Mouse (Mus musculus): Measurements from ENCODE around the gene Ube2e3. TPM values are rescaled to one million over a fixed set of nuclear protein-coding genes. Genes with fewer than 3 reads are reported as not detected.

Gene Ube2e3
- polyA plus RNA-seq, 1 experiment from 2014 or later = 271 TPM

DNA sequence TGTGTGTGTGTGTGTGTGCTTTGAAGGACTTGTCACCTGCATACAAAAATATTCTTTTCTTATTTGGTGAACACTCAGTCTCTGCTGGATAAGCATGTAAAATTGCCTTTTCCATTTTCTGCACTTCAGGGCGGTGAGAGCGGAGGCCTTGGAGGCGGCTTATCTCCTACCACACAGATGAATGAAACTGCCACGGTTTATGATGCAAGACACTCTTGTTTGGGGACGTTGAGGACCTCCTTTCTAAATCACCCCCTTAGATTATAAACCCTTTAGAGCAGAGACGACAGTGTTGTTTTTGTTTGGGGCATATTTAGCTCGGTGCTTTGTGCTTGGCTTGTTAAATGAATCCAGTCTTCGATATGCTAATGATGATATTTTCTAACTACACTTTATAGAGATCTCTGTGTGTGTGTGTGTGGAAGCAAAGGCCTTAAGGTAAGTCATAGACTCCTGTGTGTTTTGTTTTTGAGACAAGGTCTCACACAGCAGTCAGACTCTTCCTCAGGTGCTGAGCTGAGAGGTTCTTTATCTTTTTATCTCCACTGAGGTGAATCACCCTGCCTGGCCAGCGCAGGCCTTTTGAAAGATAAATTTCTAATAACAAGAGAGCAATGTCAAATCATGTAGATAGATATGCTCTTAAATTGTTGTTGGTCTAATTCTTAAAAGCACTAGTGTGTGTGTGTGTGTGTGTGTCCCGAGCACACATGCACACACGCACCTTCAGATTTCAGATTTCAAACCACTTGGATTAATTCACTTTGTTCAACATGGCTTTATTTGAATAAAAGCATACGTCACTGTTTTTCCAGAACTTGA lies 8.4 kb upstream of the Ube2e3 start:
- H3K9me3 ChIP-seq (ENCODE audit: control insufficient read depth, low read length) = no peaks in the 10 kb centered on the region
- 85% methylated on average over 12 of the region's 12 CpGs for WGBS
- H3K4me2 ChIP-seq (ENCODE audit: low read depth, severe bottlenecking) = no peak overlapping the region
- no peaks in the 10 kb centered on the region for H3K36me3 ChIP-seq (ENCODE audit: control insufficient read depth, insufficient read depth, low read length)
- DNase-seq (ENCODE audit: low spot score) = no peak
- no peak overlapping the region for H3K27ac ChIP-seq (replicated peaks; ENCODE audit: low read depth, low read length)
- no peak overlapping the region for H3K9ac ChIP-seq (ENCODE audit: low read length)
- ATAC-seq (ENCODE audit: insufficient number of reproducible peaks, low FRiP score, low TSS enrichment, low read depth) = no peak
- H3K4me1 ChIP-seq (ENCODE audit: control insufficient read depth, insufficient read depth, low read length) = no peaks in the 10 kb centered on the region
- no peak overlapping the region for H3K4me3 ChIP-seq (ENCODE audit: low read depth, low read length)
- H3K27me3 ChIP-seq (ENCODE audit: control insufficient read depth, insufficient read depth, low read length) = no peaks in the 10 kb centered on the region

DNA sequence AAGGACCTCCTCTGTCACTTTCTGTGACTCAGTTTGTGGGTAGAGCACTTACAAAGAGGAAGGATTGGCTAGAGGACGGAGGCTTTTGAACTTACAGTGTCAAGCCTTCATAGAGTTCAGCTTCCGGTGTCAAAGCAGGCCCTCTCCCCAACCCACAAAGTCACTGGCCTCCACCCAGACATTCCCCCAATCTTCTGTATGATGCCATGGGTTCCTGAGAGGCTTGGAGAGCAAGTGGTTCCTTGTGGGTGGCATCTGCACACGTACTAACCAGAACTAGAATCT lies 7.9 kb upstream of the Ube2e3 start:
- no peaks in the 10 kb centered on the region for H3K36me3 ChIP-seq (ENCODE audit: control insufficient read depth, insufficient read depth, low read length)
- H3K4me2 ChIP-seq (ENCODE audit: low read depth, severe bottlenecking) = no peak overlapping the region
- no peaks in the 10 kb centered on the region for H3K27me3 ChIP-seq (ENCODE audit: control insufficient read depth, insufficient read depth, low read length)
- no peak overlapping the region for H3K27ac ChIP-seq (replicated peaks; ENCODE audit: low read depth, low read length)
- no peaks in the 10 kb centered on the region for H3K4me1 ChIP-seq (ENCODE audit: control insufficient read depth, insufficient read depth, low read length)
- no peaks in the 10 kb centered on the region for H3K9me3 ChIP-seq (ENCODE audit: control insufficient read depth, low read length)
- H3K4me3 ChIP-seq (ENCODE audit: low read depth, low read length) = no peak overlapping the region
- WGBS = 79% methylated on average over 3 of the region's 3 CpGs
- no peak overlapping the region for H3K9ac ChIP-seq (ENCODE audit: low read length)
- ATAC-seq (ENCODE audit: insufficient number of reproducible peaks, low FRiP score, low TSS enrichment, low read depth) = no peak
- no peak for DNase-seq (ENCODE audit: low spot score)

DNA sequence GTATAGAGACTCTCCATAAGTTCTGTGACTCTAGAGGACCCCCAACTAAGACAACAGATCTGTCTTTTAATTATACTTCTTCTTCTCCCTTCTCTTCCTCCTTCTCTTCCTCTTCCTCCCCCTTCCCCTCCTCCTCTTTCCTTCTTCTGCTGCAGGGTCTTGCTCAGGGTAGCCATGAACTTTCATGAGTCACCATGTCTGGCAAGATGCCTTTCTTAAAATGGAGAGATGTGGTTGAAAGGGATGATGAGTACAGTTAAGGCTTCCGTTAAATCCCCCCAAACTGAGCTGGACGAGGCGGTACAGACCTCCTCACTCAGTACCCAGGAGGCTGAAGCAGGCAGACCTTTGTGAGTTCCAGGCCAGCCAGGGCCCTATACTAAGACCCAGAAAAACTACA lies 3.8 kb upstream of the Ube2e3 start:
- Histone ChIP-seq H3K4me2 (ENCODE audit: low read depth, severe bottlenecking) (no peak overlapping the region), H3K4me3 (ENCODE audit: low read depth, low read length) (no peak overlapping the region), H3K9me3 (ENCODE audit: control insufficient read depth, low read length) (no peaks in the 10 kb centered on the region), H3K9ac (ENCODE audit: low read length) (no peak overlapping the region), H3K4me1 (ENCODE audit: control insufficient read depth, insufficient read depth, low read length) (no peaks in the 10 kb centered on the region), H3K36me3 (ENCODE audit: control insufficient read depth, insufficient read depth, low read length) (no peaks in the 10 kb centered on the region), H3K27me3 (ENCODE audit: control insufficient read depth, insufficient read depth, low read length) (no peaks in the 10 kb centered on the region), H3K27ac (replicated peaks; ENCODE audit: low read depth, low read length) (no peak overlapping the region)
- DNase-seq (ENCODE audit: low spot score) = no peak
- 95% methylated on average over 3 of the region's 3 CpGs for WGBS
- ATAC-seq (ENCODE audit: insufficient number of reproducible peaks, low FRiP score, low TSS enrichment, low read depth) = no peak

DNA sequence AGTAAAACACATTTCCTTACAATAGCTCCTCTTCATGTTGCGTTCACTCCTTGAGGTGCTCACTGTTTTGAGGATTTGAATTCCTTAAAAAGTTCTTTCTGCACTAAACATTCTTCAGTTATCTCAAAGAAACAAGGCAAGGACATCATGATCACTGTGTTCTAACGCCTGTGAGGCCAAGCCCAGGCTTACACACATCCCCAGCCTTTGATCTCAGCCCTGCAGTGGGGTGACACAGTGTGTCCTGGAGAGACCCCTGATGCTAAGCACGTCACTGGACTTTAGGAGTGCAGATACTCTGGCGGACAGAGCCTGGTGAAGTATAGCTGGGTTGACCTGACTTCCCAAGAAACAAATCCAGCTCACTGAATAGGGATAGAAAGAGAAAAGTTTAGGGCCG lies 3.1 kb upstream of the Ube2e3 start:
- no peak for DNase-seq (ENCODE audit: low spot score)
- no peaks in the 10 kb centered on the region for H3K9me3 ChIP-seq (ENCODE audit: control insufficient read depth, low read length)
- H3K9ac ChIP-seq (ENCODE audit: low read length) = no peak overlapping the region
- 57% methylated on average over 5 of the region's 5 CpGs for WGBS
- H3K36me3 ChIP-seq (ENCODE audit: control insufficient read depth, insufficient read depth, low read length) = no peaks in the 10 kb centered on the region
- H3K4me1 ChIP-seq (ENCODE audit: control insufficient read depth, insufficient read depth, low read length) = no peaks in the 10 kb centered on the region
- H3K27me3 ChIP-seq (ENCODE audit: control insufficient read depth, insufficient read depth, low read length) = no peaks in the 10 kb centered on the region
- ATAC-seq (ENCODE audit: insufficient number of reproducible peaks, low FRiP score, low TSS enrichment, low read depth) = no peak
- H3K4me3 ChIP-seq (ENCODE audit: low read depth, low read length) = no peak overlapping the region
- no peak overlapping the region for H3K4me2 ChIP-seq (ENCODE audit: low read depth, severe bottlenecking)
- H3K27ac ChIP-seq (replicated peaks; ENCODE audit: low read depth, low read length) = no peak overlapping the region

GRCm38 (mm10) chr2:78868511-78868854 lies 559 bp downstream of the Ube2e3 start:
- Histone ChIP-seq H3K27ac (replicated peaks; ENCODE audit: low read depth, low read length) (peak overlapping the region; percentile 99), H3K4me3 (ENCODE audit: low read depth, low read length) (peak overlapping the region; percentile 58), H3K4me1 (ENCODE audit: control insufficient read depth, insufficient read depth, low read length) (peaks cover 6% of the 10 kb centered on the region), H3K9me3 (ENCODE audit: control insufficient read depth, low read length) (no peaks in the 10 kb centered on the region), H3K27me3 (ENCODE audit: control insufficient read depth, insufficient read depth, low read length) (no peaks in the 10 kb centered on the region), H3K4me2 (ENCODE audit: low read depth, severe bottlenecking) (peak overlapping the region; percentile 60), H3K36me3 (ENCODE audit: control insufficient read depth, insufficient read depth, low read length) (peaks cover 4% of the 10 kb centered on the region; the same call in 1 of the 2 replicates), H3K9ac (ENCODE audit: low read length) (peak overlapping the region; percentile 98)
- peak; percentile 86 for ATAC-seq (ENCODE audit: insufficient number of reproducible peaks, low FRiP score, low TSS enrichment, low read depth)
- DNase-seq (ENCODE audit: low spot score) = peak; percentile 95
- WGBS = 0% methylated on average over 27 of the region's 44 CpGs

GRCm38 (mm10) chr2:78868951-78869720 lies 1.2 kb downstream of the Ube2e3 start:
- DNase-seq (ENCODE audit: low spot score) (peak; percentile 89), ATAC-seq (ENCODE audit: insufficient number of reproducible peaks, low FRiP score, low TSS enrichment, low read depth) (peak; percentile 92)
- peaks cover 4% of the 10 kb centered on the region; the same call in 1 of the 2 replicates for H3K36me3 ChIP-seq (ENCODE audit: control insufficient read depth, insufficient read depth, low read length)
- no peaks in the 10 kb centered on the region for H3K9me3 ChIP-seq (ENCODE audit: control insufficient read depth, low read length)
- peak overlapping the region; percentile 60 for H3K4me2 ChIP-seq (ENCODE audit: low read depth, severe bottlenecking)
- H3K27me3 ChIP-seq (ENCODE audit: control insufficient read depth, insufficient read depth, low read length) = no peaks in the 10 kb centered on the region
- under 1% methylated on average over 50 of the region's 114 CpGs for WGBS
- peak overlapping the region; percentile 58 for H3K4me3 ChIP-seq (ENCODE audit: low read depth, low read length)
- peak overlapping the region; percentile 98 for H3K9ac ChIP-seq (ENCODE audit: low read length)
- peak overlapping the region; percentile 99 for H3K27ac ChIP-seq (replicated peaks; ENCODE audit: low read depth, low read length)
- peaks cover 6% of the 10 kb centered on the region for H3K4me1 ChIP-seq (ENCODE audit: control insufficient read depth, insufficient read depth, low read length)

GRCm38 (mm10) chr2:78869721-78870442 lies 2.0 kb downstream of the Ube2e3 start:
- Histone ChIP-seq H3K9ac (ENCODE audit: low read length) (peak overlapping the region; percentile 98), H3K9me3 (ENCODE audit: control insufficient read depth, low read length) (no peaks in the 10 kb centered on the region), H3K27ac (replicated peaks; ENCODE audit: low read depth, low read length) (peak overlapping the region; percentile 99), H3K4me2 (ENCODE audit: low read depth, severe bottlenecking) (peak overlapping the region; percentile 60), H3K4me1 (ENCODE audit: control insufficient read depth, insufficient read depth, low read length) (peaks cover 6% of the 10 kb centered on the region), H3K27me3 (ENCODE audit: control insufficient read depth, insufficient read depth, low read length) (no peaks in the 10 kb centered on the region), H3K36me3 (ENCODE audit: control insufficient read depth, insufficient read depth, low read length) (peaks cover 4% of the 10 kb centered on the region; the same call in 1 of the 2 replicates), H3K4me3 (ENCODE audit: low read depth, low read length) (peak overlapping the region; percentile 58)
- peak; percentile 54 for DNase-seq (ENCODE audit: low spot score)
- WGBS = 2% methylated on average over 35 of the region's 35 CpGs
- no peak for ATAC-seq (ENCODE audit: insufficient number of reproducible peaks, low FRiP score, low TSS enrichment, low read depth)

GRCm38 (mm10) chr2:78870443-78871025 lies 2.6 kb downstream of the Ube2e3 start:
- Histone ChIP-seq H3K4me3 (ENCODE audit: low read depth, low read length) (peak overlapping the region; percentile 58), H3K27ac (replicated peaks; ENCODE audit: low read depth, low read length) (no peak overlapping the region), H3K9me3 (ENCODE audit: control insufficient read depth, low read length) (no peaks in the 10 kb centered on the region), H3K27me3 (ENCODE audit: control insufficient read depth, insufficient read depth, low read length) (no peaks in the 10 kb centered on the region), H3K4me2 (ENCODE audit: low read depth, severe bottlenecking) (peak overlapping the region; percentile 60), H3K9ac (ENCODE audit: low read length) (peak overlapping the region; percentile 98), H3K4me1 (ENCODE audit: control insufficient read depth, insufficient read depth, low read length) (peaks cover 6% of the 10 kb centered on the region), H3K36me3 (ENCODE audit: control insufficient read depth, insufficient read depth, low read length) (peaks cover 4% of the 10 kb centered on the region; the same call in 1 of the 2 replicates)
- DNase-seq (ENCODE audit: low spot score) (no peak), ATAC-seq (ENCODE audit: insufficient number of reproducible peaks, low FRiP score, low TSS enrichment, low read depth) (no peak)
- 19% methylated on average over 10 of the region's 10 CpGs for WGBS
